16 mouse cellular contexts compared by ENCODE assay signal in genomic region chr8:127514810-127515735, GRCm38 (mm10).
DNase-seq lines count a peak whose midpoint lies in the region; ATAC-seq lines count a peak whose summit lies in the region.
"Had no signal": no experiment of that assay in that cellular context is flagged by ENCODE, and none has a peak within 500 bp of the region (broad histone marks: within the 10 kb centered on the region; RNA-seq: fewer than 3 reads in every experiment).

No protein-coding gene starts in this region.

- no peak overlapping the region for H3K4me2 ChIP-seq in heart, embryonic 12.5 days
- H3K4me2 ChIP-seq in midbrain, embryonic 15.5 days = no peak overlapping the region
- H3K4me2 ChIP-seq: hindbrain, embryonic 15.5 days; limb, embryonic 15.5 days; midbrain, embryonic 13.5 days had no signal

- H3K27ac ChIP-seq in heart, embryonic 12.5 days (ENCODE audit: poor library complexity, severe bottlenecking) = peak overlapping the region; percentile 53; the same call in 1 of the 2 replicates
- H3K27ac ChIP-seq in midbrain, embryonic 15.5 days = no peak overlapping the region
- H3K27ac ChIP-seq: hindbrain, embryonic 15.5 days; limb, embryonic 15.5 days; midbrain, embryonic 13.5 days had no signal

- no peak overlapping the region for H3K4me3 ChIP-seq in heart, embryonic 12.5 days
- H3K4me3 ChIP-seq in midbrain, embryonic 15.5 days = no peak overlapping the region
- H3K4me3 ChIP-seq: hindbrain, embryonic 15.5 days; limb, embryonic 15.5 days; midbrain, embryonic 13.5 days had no signal

- no peak for ATAC-seq in heart, embryonic 12.5 days (ENCODE audit: insufficient number of reproducible peaks, low FRiP score)
- ATAC-seq in common myeloid progenitor, adult 5-6 weeks (replicated peaks; ENCODE audit: low read depth, poor library complexity, severe bottlenecking) = peak; percentile 39
- peak; percentile 86 for ATAC-seq in megakaryocyte, adult 5-6 weeks (ENCODE audit: poor library complexity, severe bottlenecking)
- ATAC-seq in midbrain, embryonic 15.5 days (replicated peaks) = no peak
- ATAC-seq in erythroblast, adult 5-6 weeks (replicated peaks; ENCODE audit: low FRiP score, poor library complexity, severe bottlenecking) = no peak
- ATAC-seq: midbrain, embryonic 13.5 days; Patski had no signal

- no peaks in the 10 kb centered on the region for H3K36me3 ChIP-seq in heart, embryonic 12.5 days
- no peaks in the 10 kb centered on the region for H3K36me3 ChIP-seq in midbrain, embryonic 15.5 days (replicated peaks)
- H3K36me3 ChIP-seq: hindbrain, embryonic 15.5 days; limb, embryonic 15.5 days; midbrain, embryonic 13.5 days had no signal

- no peaks in the 10 kb centered on the region for H3K9me3 ChIP-seq in heart, embryonic 12.5 days (replicated peaks)
- H3K9me3 ChIP-seq in midbrain, embryonic 15.5 days = no peaks in the 10 kb centered on the region
- H3K9me3 ChIP-seq: hindbrain, embryonic 15.5 days; limb, embryonic 15.5 days; midbrain, embryonic 13.5 days had no signal

- H3K27me3 ChIP-seq in heart, embryonic 12.5 days (replicated peaks) = no peaks in the 10 kb centered on the region
- no peaks in the 10 kb centered on the region for H3K27me3 ChIP-seq in midbrain, embryonic 15.5 days (replicated peaks)
- H3K27me3 ChIP-seq: CH12.LX; hindbrain, embryonic 15.5 days; limb, embryonic 15.5 days; midbrain, embryonic 13.5 days; Patski had no signal

- intact Hi-C loops in heart, postnatal 14 days (cut with DNase I) = no loop called here

- H3K9ac ChIP-seq in heart, embryonic 12.5 days = no peak overlapping the region
- H3K9ac ChIP-seq in midbrain, embryonic 15.5 days = no peak overlapping the region
- H3K9ac ChIP-seq: hindbrain, embryonic 15.5 days; limb, embryonic 15.5 days; midbrain, embryonic 13.5 days had no signal

- no peak for DNase-seq in heart, postnatal 14 days
- peak; percentile 8 for DNase-seq in CD4-positive helper T cell, adult 2 months (ENCODE audit: low read depth, low spot score)
- DNase-seq in ovary, adult 18-20 months (ENCODE audit: low spot score) = no peak
- DNase-seq: cerebellum, postnatal 14 days; kidney, postnatal 14 days; right cerebral cortex, postnatal 25 days had no signal

- WGBS in heart, embryonic 12.5 days = 50% methylated on average over 7 of the region's 7 CpGs
- 91% methylated on average over 7 of the region's 7 CpGs for WGBS in midbrain, embryonic 15.5 days

- H3K4me1 ChIP-seq in heart, embryonic 12.5 days (replicated peaks) = peaks cover 28% of the 10 kb centered on the region
- H3K4me1 ChIP-seq in midbrain, embryonic 15.5 days = peaks cover 9% of the 10 kb centered on the region; the same call in 1 of the 2 replicates

Comparison
In these comparisons a context has a peak if more than half of its experiments do, and no peak if none do; other contexts are left out.
1. ATAC-seq: peak in common myeloid progenitor, adult 5-6 weeks (single experiment) and megakaryocyte, adult 5-6 weeks (single experiment); none in heart, embryonic 12.5 days (single experiment), midbrain, embryonic 15.5 days (single experiment) and erythroblast, adult 5-6 weeks (single experiment).